Mouse (Mus musculus) forebrain, embryonic 16.5 days (tissue): Measurements from ENCODE around the gene Gm20388. TPM values are rescaled to one million over a fixed set of nuclear protein-coding genes. Genes with fewer than 3 reads are reported as not detected.
A peak's percentile ranks its signal among the peaks of the same experiment; 100 is the strongest.
"Not testable (repeated sequence)": the region's sequence is repeated elsewhere in the genome, so short reads cannot be mapped to it uniquely, and the experiment has no call there.

Source experiments
- ATAC-seq: fragments of 200-750 bp; cut with Nextera tagmentation; 2 replicates; pipeline ENCODE4 v1.8.0; 2017; ENCODE audit warnings: mild to moderate bottlenecking, moderate library complexity
- H3K27ac ChIP-seq: fragments of 300-500 bp; sonication (generic); 2 replicates; pipeline ENCODE4 v1.5.1; 2014; ENCODE audit warnings: low read length, control low read depth
- H3K27me3 ChIP-seq: fragments of 300-500 bp; sonication (generic); replicated peaks from 2 replicates; pipeline ENCODE4 v1.6.1; 2014; ENCODE audit warnings: low read length; ENCODE audit not compliant: control insufficient read depth, insufficient read depth
- H3K36me3 ChIP-seq: fragments of 300-500 bp; sonication (generic); 2 replicates; pipeline ENCODE4 v1.6.1; 2014; ENCODE audit not compliant: control insufficient read depth, insufficient read depth
- H3K4me1 ChIP-seq: fragments of 300-500 bp; sonication (generic); replicated peaks from 2 replicates; pipeline ENCODE4 v1.6.1; 2014; ENCODE audit warnings: low read length; ENCODE audit not compliant: control insufficient read depth, insufficient read depth
- H3K4me2 ChIP-seq: fragments of 300-500 bp; sonication (generic); 2 replicates; pipeline ENCODE4 v1.6.1; 2014; ENCODE audit warnings: mild to moderate bottlenecking, low read length, control low read depth
- H3K4me3 ChIP-seq: fragments of 300-500 bp; sonication (generic); replicated peaks from 2 replicates; pipeline ENCODE4 v1.5.1; 2014; ENCODE audit warnings: mild to moderate bottlenecking, low read length, control low read depth
- H3K9ac ChIP-seq: fragments of 300-500 bp; sonication (generic); replicated peaks from 2 replicates; pipeline ENCODE4 v1.6.1; 2014; ENCODE audit warnings: low read depth, low read length, control low read depth
- H3K9me3 ChIP-seq: fragments of 300-500 bp; sonication (generic); 2 replicates; pipeline ENCODE4 v1.6.1; 2016; ENCODE audit warnings: low read length; ENCODE audit not compliant: control insufficient read depth
- WGBS: fragments of 180-500 bp; shearing (Covaris S2); extraction: QIAGEN DNeasy Blood & Tissue Kit; methylation state at CpG from one replicate; pipeline ENCODE4 v1.1.7; 2014; 5-methylcytosine and 5-hydroxymethylcytosine counted together
- polyA plus RNA-seq: library from polyadenylated mRNA; unstranded; fragments of >200 nt; fragmentation: Nextera tagmentation; extraction: Ambion mirVana; gene quantifications from 2 replicates; pipeline ENCODE4 v1.2.1, GENCODE M21; 2015

Gene Gm20388
- polyA plus RNA-seq, 1 experiment from 2014 or later = 4.7 TPM

DNA sequence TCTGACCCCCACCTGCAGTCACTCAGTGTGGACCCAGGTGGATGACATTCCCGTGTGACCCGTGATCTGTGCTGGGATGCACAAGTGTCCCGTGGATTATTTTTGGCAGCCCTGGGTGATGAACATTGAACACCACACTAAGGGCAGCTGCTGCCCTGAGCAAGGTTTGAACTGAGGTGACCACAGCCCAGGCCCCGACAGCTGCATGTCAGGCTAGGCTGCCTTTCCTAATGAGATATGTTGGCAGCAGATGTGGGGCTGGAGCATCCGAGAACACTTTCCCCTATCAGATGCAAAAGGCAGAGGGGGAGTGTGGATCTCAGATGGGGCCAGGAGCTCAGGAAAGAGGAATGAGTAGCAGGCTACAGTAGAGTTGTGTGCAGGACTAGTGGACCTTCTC is 3600.2 kb downstream of the Gm20388 start:
- ATAC-seq = no peak
- peaks cover 20% of the 10 kb centered on the region for H3K36me3 ChIP-seq

DNA sequence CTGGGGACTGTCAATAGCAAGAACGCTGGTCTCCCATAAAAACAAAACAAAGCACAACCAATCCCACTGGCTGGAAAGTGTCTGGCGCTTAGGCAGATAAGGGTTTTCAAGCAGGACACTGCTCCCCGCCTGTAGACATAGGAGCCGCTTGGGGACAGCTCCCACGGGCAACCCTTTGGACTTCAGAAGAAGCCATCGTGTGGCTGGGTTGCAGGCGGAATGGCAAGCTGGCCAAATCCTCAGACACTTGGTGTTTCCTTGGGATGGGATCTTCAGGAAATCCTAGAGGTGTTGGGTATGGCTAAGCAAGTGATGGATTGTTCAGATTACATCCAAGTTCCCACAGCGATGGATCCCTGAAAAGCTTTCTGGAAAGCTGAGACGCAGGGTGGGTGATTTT is 3603.5 kb downstream of the Gm20388 start:
- WGBS = 2% methylated on average over 9 of the region's 9 CpGs

More for the DNA sequence above, 3600.2 kb downstream of the Gm20388 start:
- Histone ChIP-seq H3K4me1 (peaks cover 21% of the 10 kb centered on the region), H3K4me3 (no peak overlapping the region), H3K9ac (no peak overlapping the region), H3K9me3 (no peaks in the 10 kb centered on the region), H3K27me3 (no peaks in the 10 kb centered on the region), H3K4me2 (no peak overlapping the region), H3K27ac (no peak overlapping the region)
- WGBS = 80% methylated on average over 5 of the region's 5 CpGs

DNA sequence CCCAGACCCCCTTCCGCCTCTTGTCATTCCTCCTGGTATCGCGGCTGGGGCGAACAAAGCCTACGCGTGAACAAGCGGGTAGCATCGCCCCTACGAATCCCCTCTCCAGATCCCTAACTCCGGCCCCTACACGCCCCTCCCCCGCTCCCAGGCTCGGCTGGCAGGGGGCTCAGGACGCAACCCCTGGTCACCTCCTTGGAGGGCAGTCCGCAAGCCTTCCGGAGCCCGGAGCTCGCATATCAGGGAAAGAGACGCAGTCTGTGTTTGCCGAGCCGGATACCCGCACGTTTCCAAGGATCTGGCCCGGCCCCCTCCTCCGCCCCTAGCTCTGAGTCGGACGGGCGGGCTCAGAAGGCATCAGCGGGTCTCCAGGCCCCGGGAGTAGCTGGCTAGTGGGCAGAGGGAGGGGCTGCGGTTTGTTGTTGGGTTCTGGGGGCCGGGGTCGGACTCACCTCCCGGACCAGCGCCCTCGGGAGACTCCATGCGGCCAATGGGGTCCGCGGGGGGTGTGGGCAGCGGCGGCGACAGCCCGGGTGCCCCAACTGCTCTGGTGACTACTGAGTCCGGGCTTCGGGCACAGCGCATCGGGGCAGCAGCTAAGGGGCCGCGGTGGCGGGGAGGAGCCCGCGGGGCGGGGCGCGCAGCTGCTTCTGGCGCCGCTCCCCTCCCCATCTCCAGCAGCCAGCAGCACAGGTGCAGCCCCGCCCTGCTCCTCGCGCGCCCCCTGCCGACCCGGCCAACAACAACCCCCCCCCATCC is 3604.3 kb downstream of the Gm20388 start, which contains the start of gene Dbndd1:
Gene Dbndd1 (minus strand): TSS at position 683 of the 759 bp plus-strand sequence.
- H3K4me3 ChIP-seq = peak within 1 kb of the TSS; percentile 97
- H3K27me3 ChIP-seq = no peaks in the 10 kb centered on the region
- peak; percentile 62 for ATAC-seq
- H3K9me3 ChIP-seq = no peaks in the 10 kb centered on the region
- H3K36me3 ChIP-seq = no peaks in the 10 kb centered on the region; the same call in 1 of the 2 replicates
- peaks cover 34% of the 10 kb centered on the region for H3K4me1 ChIP-seq
- 1% methylated on average over 41 of the region's 63 CpGs for WGBS
- H3K4me2 ChIP-seq = peak within 1 kb of the TSS; percentile 90
- peak within 1 kb of the TSS; percentile 93 for H3K27ac ChIP-seq
- H3K9ac ChIP-seq = peak within 1 kb of the TSS; percentile 98

More for the DNA sequence above, 3603.5 kb downstream of the Gm20388 start:
- Histone ChIP-seq H3K27ac (peak overlapping the region; percentile 93), H3K4me2 (peak overlapping the region; percentile 90), H3K9ac (peak overlapping the region; percentile 98), H3K4me3 (peak overlapping the region; percentile 97), H3K9me3 (no peaks in the 10 kb centered on the region), H3K36me3 (peaks cover 1% of the 10 kb centered on the region; the same call in 1 of the 2 replicates), H3K4me1 (peaks cover 27% of the 10 kb centered on the region), H3K27me3 (no peaks in the 10 kb centered on the region)
- no peak for ATAC-seq

DNA sequence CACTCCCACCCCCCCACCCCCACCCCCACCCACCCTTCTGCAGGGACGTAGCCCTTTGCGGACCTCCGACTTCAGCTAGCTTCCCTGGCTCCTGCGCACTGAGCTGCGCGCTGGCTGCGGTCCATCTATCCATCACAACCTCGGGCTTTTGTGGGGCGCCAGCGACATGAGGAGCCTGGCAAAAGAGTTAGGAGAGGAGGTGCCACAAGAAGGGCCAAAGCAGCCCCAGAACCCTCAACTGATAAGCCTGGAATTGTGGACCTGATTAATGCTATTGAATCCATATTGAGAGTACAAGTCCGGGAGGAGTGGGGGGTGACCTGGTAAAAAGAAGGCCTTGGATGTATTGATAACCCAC is 3604.9 kb downstream of the Gm20388 start:
- H3K27me3 ChIP-seq = no peaks in the 10 kb centered on the region
- H3K9ac ChIP-seq = peak overlapping the region; percentile 98
- no peak for ATAC-seq
- peak overlapping the region; percentile 90 for H3K4me2 ChIP-seq
- H3K4me3 ChIP-seq = peak overlapping the region; percentile 97
- peak overlapping the region; percentile 53; the same call in 1 of the 2 replicates for H3K27ac ChIP-seq
- H3K36me3 ChIP-seq = no peaks in the 10 kb centered on the region
- no peaks in the 10 kb centered on the region for H3K9me3 ChIP-seq
- 0% methylated on average over 11 of the region's 11 CpGs for WGBS
- H3K4me1 ChIP-seq = peaks cover 38% of the 10 kb centered on the region

DNA sequence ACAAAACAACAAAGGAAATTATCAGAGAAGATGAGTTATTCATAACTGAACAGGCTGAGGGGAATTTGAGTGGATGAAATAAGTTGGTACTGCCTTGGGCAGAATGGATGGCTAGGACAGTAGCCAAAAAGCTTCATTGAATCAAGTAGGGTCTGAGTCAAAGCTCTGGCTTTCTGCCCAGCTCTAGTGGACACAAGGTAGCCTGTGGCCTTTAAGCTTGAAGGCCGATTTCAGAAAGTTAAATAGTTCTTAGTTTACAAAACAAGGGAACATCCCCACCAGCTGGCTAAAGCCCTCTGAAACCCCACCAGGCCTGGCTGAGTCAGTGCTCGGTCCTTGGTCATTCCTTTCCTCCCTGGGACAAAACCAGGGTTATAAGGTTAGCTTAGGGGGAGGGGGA is 3606.0 kb downstream of the Gm20388 start:
- Histone ChIP-seq H3K4me3 (no peak overlapping the region), H3K9ac (no peak overlapping the region), H3K36me3 (no peaks in the 10 kb centered on the region; the same call in 1 of the 2 replicates), H3K4me2 (no peak overlapping the region), H3K4me1 (peaks cover 40% of the 10 kb centered on the region), H3K9me3 (no peaks in the 10 kb centered on the region), H3K27ac (no peak overlapping the region), H3K27me3 (no peaks in the 10 kb centered on the region)
- no peak for ATAC-seq
- 24% methylated on average over 2 of the region's 2 CpGs for WGBS

DNA sequence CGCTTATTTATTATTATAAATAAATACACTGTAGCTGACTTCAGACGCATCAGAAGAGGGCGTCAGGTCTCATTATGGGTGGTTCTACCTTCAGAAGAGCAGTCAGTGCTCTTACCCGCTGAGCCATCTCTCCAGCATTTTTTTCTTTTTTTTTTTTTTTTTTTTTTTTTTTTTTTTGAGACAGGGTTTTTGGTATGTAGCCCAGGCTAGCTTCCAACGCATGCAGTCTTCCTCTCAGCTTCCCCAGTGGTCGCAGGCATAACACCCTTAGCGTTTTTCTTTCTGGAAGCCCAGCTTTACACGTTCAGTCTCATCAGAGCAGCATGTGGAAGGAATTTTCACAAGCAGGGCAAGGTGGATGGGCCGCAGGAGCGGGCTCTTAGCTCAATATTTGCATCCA is 3607.5 kb downstream of the Gm20388 start:
- Histone ChIP-seq H3K27me3 (no peaks in the 10 kb centered on the region), H3K4me1 (peaks cover 33% of the 10 kb centered on the region), H3K9me3 (no peaks in the 10 kb centered on the region), H3K27ac (no peak overlapping the region), H3K36me3 (peaks cover 3% of the 10 kb centered on the region; the same call in 1 of the 2 replicates), H3K4me3 (peak overlapping the region; percentile 87), H3K4me2 (peak overlapping the region; percentile 65), H3K9ac (no peak overlapping the region)
- ATAC-seq = no peak
- 29% methylated on average over 10 of the region's 10 CpGs for WGBS

DNA sequence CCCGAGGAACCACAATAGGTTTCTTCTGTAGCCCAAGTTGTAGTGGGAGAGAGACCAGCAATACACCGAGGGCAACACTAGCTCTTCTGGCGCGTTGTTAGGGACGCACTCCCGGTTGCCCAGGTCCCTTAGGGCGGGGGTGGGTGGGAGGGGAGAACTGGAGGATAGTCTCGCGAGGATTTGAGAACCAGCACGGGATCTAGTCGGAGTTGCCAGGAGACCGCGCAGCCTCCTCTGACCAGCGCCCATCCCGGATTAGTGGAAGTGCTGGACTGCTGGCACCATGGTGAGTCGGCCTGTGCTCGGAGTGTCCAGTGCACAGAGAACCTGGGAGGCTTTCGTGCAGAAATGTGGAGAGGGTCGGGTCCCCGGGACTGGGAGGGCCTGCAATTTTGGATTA is 3608.0 kb downstream of the Gm20388 start, which contains the start of gene Gas8:
Gene Gas8 (plus strand): TSS at position 168 of the 400 bp plus-strand sequence.
- no peaks in the 10 kb centered on the region for H3K9me3 ChIP-seq
- peaks cover 8% of the 10 kb centered on the region for H3K36me3 ChIP-seq
- peaks cover 28% of the 10 kb centered on the region for H3K4me1 ChIP-seq
- WGBS = 0% methylated on average over 20 of the region's 20 CpGs
- peak within 1 kb of the TSS; percentile 89 for H3K9ac ChIP-seq
- no peaks in the 10 kb centered on the region for H3K27me3 ChIP-seq
- peak within 1 kb of the TSS; percentile 87 for H3K4me3 ChIP-seq
- peak within 1 kb of the TSS; percentile 65 for H3K4me2 ChIP-seq
- H3K27ac ChIP-seq = no peak within 1 kb of the TSS; the same call in 1 of the 2 replicates
- peak; percentile 93 for ATAC-seq

DNA sequence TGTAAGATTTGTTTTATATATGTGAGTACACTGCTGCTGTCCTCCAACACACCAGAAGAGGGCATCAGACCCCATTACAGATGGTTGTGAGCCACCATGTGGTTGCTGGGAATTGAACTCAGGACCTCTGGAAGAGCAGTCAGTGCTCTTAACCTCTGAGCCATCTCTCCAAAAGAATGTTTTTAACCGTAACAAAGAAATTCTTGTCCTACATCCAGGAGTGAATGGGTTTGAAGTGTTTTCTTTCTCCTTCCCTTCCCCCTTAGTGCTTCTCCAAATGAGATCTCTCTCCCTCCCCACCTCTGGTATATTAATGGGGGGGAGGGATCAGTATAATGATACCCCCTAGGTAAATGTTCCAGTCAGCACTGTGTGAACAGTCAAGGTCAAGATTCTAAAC is 3609.4 kb downstream of the Gm20388 start:
- not testable (repeated sequence) for H3K9me3 ChIP-seq, H3K4me3 ChIP-seq
- WGBS = 91% methylated on average over 1 of the region's 1 CpGs

DNA sequence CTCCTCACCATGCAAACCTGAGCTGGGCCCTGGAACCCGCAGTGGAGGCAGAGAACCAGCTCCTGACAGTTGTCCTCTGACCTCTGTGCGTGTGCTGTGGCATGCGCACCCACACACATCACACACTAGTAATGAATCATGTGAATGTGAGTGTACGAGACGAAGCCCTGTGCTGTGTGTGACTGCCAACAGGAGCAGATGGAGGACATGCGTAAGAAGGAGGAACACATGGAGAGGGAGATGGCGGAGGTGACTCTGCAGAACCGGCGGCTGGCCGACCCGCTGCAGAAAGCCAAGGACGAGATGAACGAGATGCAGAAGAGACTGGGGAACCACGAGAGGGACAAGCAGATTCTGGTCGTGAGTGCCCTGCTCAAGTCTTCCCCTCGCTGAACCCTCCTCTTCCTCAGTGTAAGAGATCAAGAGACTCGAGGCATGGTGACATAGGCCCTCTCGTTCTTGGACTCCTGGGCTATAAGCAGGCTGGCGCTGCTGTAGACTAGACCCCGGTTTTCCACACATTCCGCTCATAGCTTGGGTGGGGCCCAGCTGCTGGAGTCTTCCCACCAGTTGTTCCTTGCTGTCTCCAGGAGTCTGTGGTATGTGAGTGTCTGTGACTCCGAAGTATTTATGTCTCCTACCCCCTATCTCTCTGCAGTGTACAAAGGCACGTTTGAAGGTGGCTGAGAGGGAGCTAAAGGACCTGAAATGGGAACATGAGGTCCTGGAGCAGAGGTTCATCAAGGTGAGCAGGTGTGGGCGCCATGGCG is 3617.3 kb downstream of the Gm20388 start:
- Histone ChIP-seq H3K4me3 (no peak overlapping the region), H3K27me3 (no peaks in the 10 kb centered on the region), H3K9ac (no peak overlapping the region), H3K4me2 (no peak overlapping the region), H3K27ac (no peak overlapping the region), H3K9me3 (no peaks in the 10 kb centered on the region), H3K36me3 (peaks cover 56% of the 10 kb centered on the region), H3K4me1 (no peaks in the 10 kb centered on the region)
- 86% methylated on average over 25 of the region's 25 CpGs for WGBS
- ATAC-seq = no peak

More for the DNA sequence above, 3609.4 kb downstream of the Gm20388 start:
- not testable (repeated sequence) for H3K9ac ChIP-seq, H3K27me3 ChIP-seq, H3K27ac ChIP-seq, ATAC-seq, H3K4me2 ChIP-seq
- Histone ChIP-seq H3K36me3 (peaks cover 18% of the 10 kb centered on the region), H3K4me1 (peaks cover 23% of the 10 kb centered on the region)
